Mouse (Mus musculus): ENCODE measurements around the gene Mxd4. TPM values are rescaled to one million over a fixed set of nuclear protein-coding genes. Genes with fewer than 3 reads are reported as not detected.

Mxd4 gene
- polyA plus RNA-seq, 1 experiment from 2014 or later: 28.7 TPM

DNA sequence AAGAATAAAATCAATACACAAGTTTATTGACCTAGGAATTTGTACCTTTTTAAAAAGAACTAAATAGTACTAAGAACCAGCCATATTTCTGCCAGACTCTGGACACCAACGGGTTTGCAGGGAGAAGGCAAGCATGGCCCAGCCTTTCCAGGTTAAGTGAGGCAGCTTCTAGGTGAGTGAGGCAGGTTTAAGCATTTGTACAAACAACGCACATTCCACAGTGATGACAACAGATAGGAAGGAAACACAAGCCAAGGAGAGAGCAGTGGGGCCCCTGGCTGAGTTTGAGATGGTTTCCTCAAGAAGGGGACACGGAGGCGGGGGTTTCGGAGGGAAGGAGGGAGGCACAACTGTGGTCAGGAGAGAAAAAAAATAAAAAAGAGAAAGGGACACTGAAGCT, 31.2 kb upstream of the Mxd4 start:
- Histone ChIP-seq H3K27ac (no peak overlapping the region), H3K36me3 (no peaks in the 10 kb centered on the region), H3K4me1 (no peaks in the 10 kb centered on the region; the same call in 1 of the 2 replicates), H3K27me3 (replicated peaks) (no peaks in the 10 kb centered on the region), H3K9me3 (no peaks in the 10 kb centered on the region), H3K4me2 (no peak overlapping the region), H3K4me3 (replicated peaks) (no peak overlapping the region), H3K9ac (no peak overlapping the region)
- 50% methylated on average over 5 of the region's 5 CpGs for WGBS
- ATAC-seq (ENCODE audit: insufficient read depth, low FRiP score, low read depth): no peak

DNA sequence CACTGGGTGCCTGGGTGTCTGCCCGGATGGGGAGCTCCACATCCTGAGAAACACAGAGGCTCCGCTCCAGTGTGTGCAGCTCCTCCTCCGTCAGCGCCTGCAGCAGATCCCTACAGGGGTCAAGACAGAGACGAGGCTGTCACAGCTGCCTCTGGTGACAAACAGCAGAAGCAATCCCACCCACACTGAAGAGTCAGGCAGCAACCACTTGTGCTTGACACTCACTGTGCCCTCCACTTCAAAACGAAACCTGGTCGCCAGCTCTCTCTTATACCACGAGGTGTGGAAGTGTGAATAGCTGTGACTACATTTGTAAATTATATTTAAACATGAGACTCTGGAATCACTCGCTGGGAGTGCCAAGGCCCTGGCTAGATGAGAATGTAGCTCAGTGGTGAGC, 30.2 kb upstream of the Mxd4 start:
- H3K9ac ChIP-seq: no peak overlapping the region
- 36% methylated on average over 9 of the region's 9 CpGs for WGBS
- no peaks in the 10 kb centered on the region for H3K9me3 ChIP-seq
- H3K27me3 ChIP-seq (replicated peaks): no peaks in the 10 kb centered on the region
- no peak overlapping the region for H3K27ac ChIP-seq
- no peak overlapping the region for H3K4me3 ChIP-seq (replicated peaks)
- no peaks in the 10 kb centered on the region for H3K36me3 ChIP-seq
- ATAC-seq (ENCODE audit: insufficient read depth, low FRiP score, low read depth): no peak
- H3K4me1 ChIP-seq: no peaks in the 10 kb centered on the region; the same call in 1 of the 2 replicates
- H3K4me2 ChIP-seq: no peak overlapping the region

DNA sequence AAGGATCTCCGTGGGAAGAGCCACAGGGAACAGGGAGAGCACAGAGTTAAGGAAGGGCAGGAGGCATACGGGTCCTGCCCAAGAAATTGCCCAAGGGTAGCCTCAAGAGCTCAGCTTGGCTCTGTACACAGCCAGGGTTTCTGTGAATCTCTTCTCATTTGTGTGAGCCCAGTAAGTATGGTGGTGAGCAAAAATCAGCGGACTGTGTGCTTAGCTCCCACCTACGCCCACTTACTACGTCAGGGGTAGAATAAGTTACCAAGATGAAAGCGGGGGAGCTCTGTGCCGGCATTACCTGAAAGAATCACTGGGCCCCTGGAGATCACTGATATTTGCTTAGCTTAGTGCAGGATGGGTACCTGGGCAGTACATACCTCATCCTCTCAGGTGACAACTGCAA, 28.5 kb upstream of the Mxd4 start:
- Histone ChIP-seq H3K4me2 (no peak overlapping the region), H3K27me3 (replicated peaks) (no peaks in the 10 kb centered on the region), H3K9me3 (no peaks in the 10 kb centered on the region), H3K4me1 (no peaks in the 10 kb centered on the region; the same call in 1 of the 2 replicates), H3K36me3 (no peaks in the 10 kb centered on the region), H3K9ac (no peak overlapping the region), H3K4me3 (replicated peaks) (no peak overlapping the region), H3K27ac (no peak overlapping the region)
- 81% methylated on average over 7 of the region's 7 CpGs for WGBS
- no peak for ATAC-seq (ENCODE audit: insufficient read depth, low FRiP score, low read depth)

DNA sequence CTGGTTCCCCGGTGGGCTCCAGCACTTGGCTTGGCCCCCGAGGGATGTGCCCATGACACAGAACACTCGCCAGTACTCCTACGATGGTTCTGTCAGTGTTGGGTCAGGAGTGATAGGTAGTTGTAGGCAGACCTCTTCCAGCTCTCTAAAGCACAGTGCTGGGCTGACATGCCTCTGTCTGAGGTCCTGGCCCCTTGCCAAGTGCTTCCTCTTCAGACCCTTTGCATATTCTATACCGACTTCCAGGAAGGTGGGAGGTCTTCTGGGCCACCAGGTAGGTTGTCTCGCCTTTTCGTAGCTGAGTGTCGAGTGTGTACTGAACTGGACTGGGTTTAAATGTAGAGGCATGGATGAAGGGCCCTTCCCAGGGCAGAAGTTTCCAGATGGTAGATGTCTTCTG, 26.1 kb upstream of the Mxd4 start:
- no peaks in the 10 kb centered on the region for H3K9me3 ChIP-seq
- no peaks in the 10 kb centered on the region for H3K27me3 ChIP-seq (replicated peaks)
- ATAC-seq (ENCODE audit: insufficient read depth, low FRiP score, low read depth): no peak
- H3K27ac ChIP-seq: no peak overlapping the region
- no peaks in the 10 kb centered on the region; the same call in 1 of the 2 replicates for H3K4me1 ChIP-seq
- H3K9ac ChIP-seq: no peak overlapping the region
- no peak overlapping the region for H3K4me3 ChIP-seq (replicated peaks)
- no peaks in the 10 kb centered on the region for H3K36me3 ChIP-seq
- no peak overlapping the region for H3K4me2 ChIP-seq
- 54% methylated on average over 8 of the region's 8 CpGs for WGBS

DNA sequence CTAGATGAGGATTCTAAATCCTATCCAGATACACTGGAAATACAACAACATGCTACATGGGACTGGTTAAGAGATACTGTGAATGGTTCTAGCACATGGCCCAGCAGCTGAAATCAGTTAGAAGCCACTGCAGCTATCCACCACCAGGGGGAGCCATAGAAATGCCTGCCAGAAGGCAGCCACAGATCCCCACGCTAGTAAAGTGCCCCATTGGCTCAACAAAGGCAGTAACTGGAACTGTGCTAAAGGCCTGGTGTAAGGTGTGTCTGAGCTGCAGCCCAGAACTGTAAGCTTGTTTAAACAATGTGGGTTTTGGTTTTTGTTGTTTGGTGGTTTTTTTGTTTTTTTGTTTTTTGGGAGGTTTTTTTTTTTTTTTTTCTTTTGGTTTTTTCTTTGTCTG, 22.8 kb upstream of the Mxd4 start:
- 0% methylated on average over 1 of the region's 1 CpGs for WGBS
- Histone ChIP-seq H3K9ac (no peak overlapping the region), H3K36me3 (no peaks in the 10 kb centered on the region), H3K27me3 (replicated peaks) (no peaks in the 10 kb centered on the region), H3K4me1 (no peaks in the 10 kb centered on the region), H3K27ac (no peak overlapping the region), H3K9me3 (no peaks in the 10 kb centered on the region), H3K4me3 (replicated peaks) (no peak overlapping the region), H3K4me2 (no peak overlapping the region)
- ATAC-seq (ENCODE audit: insufficient read depth, low FRiP score, low read depth): peak; percentile 85

DNA sequence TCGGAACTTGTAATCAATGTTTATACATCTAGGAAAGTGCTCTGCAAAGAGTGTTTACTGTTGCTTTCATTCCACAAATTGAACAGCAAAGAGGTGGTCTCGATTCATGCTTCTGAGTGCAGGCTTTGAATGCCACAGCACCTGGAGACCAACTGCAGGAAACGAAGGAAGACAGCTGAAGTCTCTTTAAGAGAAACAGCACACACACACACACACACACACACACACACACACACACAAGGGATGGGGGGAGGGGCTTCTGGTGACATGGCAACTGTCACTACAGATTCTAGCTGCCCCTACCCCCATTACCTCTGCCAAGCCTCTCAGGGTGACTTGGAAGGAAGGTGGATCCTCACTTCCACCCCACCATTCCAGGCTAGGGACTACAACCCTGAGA, 20.0 kb upstream of the Mxd4 start:
- Histone ChIP-seq H3K27ac (no peak overlapping the region), H3K27me3 (replicated peaks) (no peaks in the 10 kb centered on the region), H3K4me2 (no peak overlapping the region), H3K9ac (no peak overlapping the region), H3K9me3 (no peaks in the 10 kb centered on the region), H3K36me3 (no peaks in the 10 kb centered on the region), H3K4me3 (replicated peaks) (no peak overlapping the region), H3K4me1 (no peaks in the 10 kb centered on the region)
- WGBS: 30% methylated on average over 3 of the region's 3 CpGs
- ATAC-seq (ENCODE audit: insufficient read depth, low FRiP score, low read depth): no peak

DNA sequence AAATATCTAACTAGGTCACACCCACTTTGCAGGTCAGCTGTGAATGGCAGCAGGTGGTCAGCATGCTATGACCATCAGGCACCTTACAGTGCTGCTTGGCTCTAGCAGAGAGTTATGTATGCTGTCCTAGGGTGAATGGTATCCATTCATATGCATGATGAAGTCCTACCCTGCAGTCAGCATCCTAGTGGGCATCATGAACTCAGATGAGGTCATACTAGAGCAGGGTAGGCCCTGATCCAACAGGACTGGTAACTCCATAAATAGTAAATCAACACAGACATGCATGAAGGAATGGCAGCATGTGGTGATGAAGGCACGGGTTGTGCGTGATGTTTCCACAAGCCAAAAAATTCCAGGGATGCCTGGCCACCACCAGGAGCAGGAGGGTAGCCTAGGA, 18.3 kb upstream of the Mxd4 start:
- no peak overlapping the region for H3K9ac ChIP-seq
- no peaks in the 10 kb centered on the region for H3K4me1 ChIP-seq
- no peak for ATAC-seq (ENCODE audit: insufficient read depth, low FRiP score, low read depth)
- no peaks in the 10 kb centered on the region for H3K9me3 ChIP-seq
- H3K4me2 ChIP-seq: no peak overlapping the region
- no peaks in the 10 kb centered on the region for H3K27me3 ChIP-seq (replicated peaks)
- no peak overlapping the region for H3K4me3 ChIP-seq (replicated peaks)
- H3K36me3 ChIP-seq: no peaks in the 10 kb centered on the region
- WGBS: 54% methylated on average over 2 of the region's 2 CpGs
- H3K27ac ChIP-seq: no peak overlapping the region

DNA sequence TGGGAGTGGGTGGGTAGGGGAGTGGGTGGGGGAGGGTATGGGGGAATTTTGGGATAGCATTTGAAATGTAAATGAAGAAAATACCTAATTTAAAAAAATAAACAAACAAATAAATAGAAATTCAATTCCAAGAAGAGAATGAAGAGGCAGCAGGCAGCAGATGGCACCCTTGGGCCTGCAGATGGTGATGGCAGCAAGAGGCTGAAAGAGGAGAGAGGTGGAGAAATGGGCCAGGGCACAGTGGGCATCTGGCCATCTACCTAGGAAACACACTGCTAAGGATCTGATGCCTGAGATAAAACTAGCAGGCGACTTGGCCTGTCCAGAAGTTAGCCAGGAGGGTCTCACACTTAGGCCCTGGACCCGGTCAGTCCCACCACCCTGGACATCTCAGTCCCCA, 17.4 kb upstream of the Mxd4 start:
- 86% methylated on average over 2 of the region's 2 CpGs for WGBS
- H3K4me2 ChIP-seq: no peak overlapping the region
- H3K36me3 ChIP-seq: no peaks in the 10 kb centered on the region
- H3K9me3 ChIP-seq: no peaks in the 10 kb centered on the region
- no peaks in the 10 kb centered on the region for H3K4me1 ChIP-seq
- no peaks in the 10 kb centered on the region for H3K27me3 ChIP-seq (replicated peaks)
- ATAC-seq (ENCODE audit: insufficient read depth, low FRiP score, low read depth): no peak
- no peak overlapping the region for H3K9ac ChIP-seq
- H3K27ac ChIP-seq: no peak overlapping the region
- no peak overlapping the region for H3K4me3 ChIP-seq (replicated peaks)

DNA sequence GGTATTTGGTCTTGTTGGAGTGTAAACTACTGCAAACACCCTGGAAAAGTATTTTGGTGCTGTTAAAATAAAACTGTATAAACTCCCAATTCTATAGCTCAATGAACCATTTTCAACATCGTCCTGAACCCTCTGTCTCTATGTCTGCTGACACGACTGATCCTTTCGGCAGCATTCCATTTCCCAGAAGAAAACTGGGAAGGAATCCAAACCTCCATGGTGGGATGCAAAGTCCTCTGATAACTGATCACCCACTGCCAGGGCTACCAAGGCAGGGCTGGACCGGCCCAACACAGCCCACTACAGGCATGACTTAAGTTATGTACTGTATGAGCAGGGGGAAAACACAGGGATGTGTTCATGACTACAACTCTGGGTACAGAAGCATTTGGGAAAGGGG, 14.5 kb upstream of the Mxd4 start:
- H3K4me1 ChIP-seq: no peaks in the 10 kb centered on the region
- H3K36me3 ChIP-seq: no peaks in the 10 kb centered on the region
- H3K27ac ChIP-seq: no peak overlapping the region
- H3K27me3 ChIP-seq (replicated peaks): no peaks in the 10 kb centered on the region
- 67% methylated on average over 4 of the region's 4 CpGs for WGBS
- no peak overlapping the region for H3K4me3 ChIP-seq (replicated peaks)
- H3K4me2 ChIP-seq: no peak overlapping the region
- no peaks in the 10 kb centered on the region for H3K9me3 ChIP-seq
- ATAC-seq (ENCODE audit: insufficient read depth, low FRiP score, low read depth): no peak
- H3K9ac ChIP-seq: no peak overlapping the region

DNA sequence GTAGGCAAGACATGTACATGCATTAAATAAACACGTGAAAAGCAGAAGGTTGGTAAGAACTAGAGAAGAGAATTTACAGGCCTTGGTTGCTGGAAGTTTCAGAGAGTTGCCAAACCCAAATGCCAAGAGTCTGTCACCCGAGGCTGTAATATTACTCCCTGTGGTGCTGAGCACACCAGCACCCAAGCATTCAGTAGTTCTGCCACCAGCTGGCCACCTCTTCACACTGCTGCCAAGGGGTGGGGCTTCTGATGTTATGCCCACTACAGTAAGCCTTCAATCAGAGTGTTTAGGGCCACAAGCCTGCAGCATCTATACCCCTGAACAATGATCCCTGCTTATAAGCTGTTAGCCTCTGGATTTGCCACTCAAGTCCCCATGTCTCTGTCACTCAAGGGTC, 13.9 kb upstream of the Mxd4 start:
- Histone ChIP-seq H3K9me3 (no peaks in the 10 kb centered on the region), H3K36me3 (no peaks in the 10 kb centered on the region), H3K4me1 (no peaks in the 10 kb centered on the region), H3K27ac (no peak overlapping the region), H3K4me2 (no peak overlapping the region), H3K4me3 (replicated peaks) (no peak overlapping the region), H3K9ac (no peak overlapping the region), H3K27me3 (replicated peaks) (no peaks in the 10 kb centered on the region)
- WGBS: 70% methylated on average over 2 of the region's 2 CpGs
- no peak for ATAC-seq (ENCODE audit: insufficient read depth, low FRiP score, low read depth)

DNA sequence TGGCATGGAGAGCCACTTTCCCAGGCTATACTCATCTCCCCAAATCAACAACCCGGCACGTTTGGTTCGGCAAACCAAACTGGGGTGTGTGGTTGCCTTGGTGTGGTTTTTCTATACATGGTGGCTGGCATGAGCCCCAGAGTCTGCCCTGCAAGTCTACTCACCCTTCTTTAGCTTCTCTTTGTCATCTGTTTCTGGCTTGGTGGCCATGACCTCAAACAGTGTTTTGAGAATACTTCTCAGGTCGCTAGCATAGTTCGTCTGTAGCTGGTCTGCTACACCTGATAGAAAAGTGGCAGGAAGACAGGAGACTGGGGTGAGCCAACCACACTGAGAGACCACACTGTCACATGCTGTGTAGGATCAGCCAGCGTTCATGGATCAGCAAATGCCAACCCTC, 11.1 kb upstream of the Mxd4 start:
- H3K9ac ChIP-seq: no peak overlapping the region
- H3K36me3 ChIP-seq: no peaks in the 10 kb centered on the region
- no peak overlapping the region for H3K4me2 ChIP-seq
- ATAC-seq (ENCODE audit: insufficient read depth, low FRiP score, low read depth): no peak
- H3K27ac ChIP-seq: no peak overlapping the region
- H3K4me3 ChIP-seq (replicated peaks): no peak overlapping the region
- 87% methylated on average over 6 of the region's 6 CpGs for WGBS
- H3K27me3 ChIP-seq (replicated peaks): no peaks in the 10 kb centered on the region
- no peaks in the 10 kb centered on the region for H3K9me3 ChIP-seq
- H3K4me1 ChIP-seq: no peaks in the 10 kb centered on the region

DNA sequence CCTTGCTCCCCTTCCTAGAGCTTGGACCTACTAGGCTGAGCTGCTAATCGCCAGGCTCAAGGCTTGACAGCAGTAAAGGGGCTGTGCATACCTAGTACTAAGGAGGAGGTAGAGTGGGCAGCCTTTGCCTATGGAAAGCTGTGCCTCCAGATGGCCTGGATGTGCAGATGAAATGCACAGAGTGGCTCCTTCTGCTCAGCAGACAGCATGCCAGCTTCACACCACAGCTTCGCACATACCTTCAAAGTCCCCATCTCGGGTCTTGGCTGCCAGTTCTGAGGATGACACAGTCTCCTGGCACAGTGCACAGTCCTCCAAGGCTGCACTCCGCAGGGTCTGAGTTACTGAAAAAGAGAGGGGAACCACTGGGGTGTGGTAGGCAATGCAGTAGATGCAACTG, 9.7 kb upstream of the Mxd4 start:
- H3K27ac ChIP-seq: no peak overlapping the region
- no peaks in the 10 kb centered on the region for H3K27me3 ChIP-seq (replicated peaks)
- ATAC-seq (ENCODE audit: insufficient read depth, low FRiP score, low read depth): no peak
- no peaks in the 10 kb centered on the region for H3K9me3 ChIP-seq
- no peaks in the 10 kb centered on the region for H3K36me3 ChIP-seq
- no peaks in the 10 kb centered on the region for H3K4me1 ChIP-seq
- H3K4me3 ChIP-seq (replicated peaks): no peak overlapping the region
- H3K9ac ChIP-seq: no peak overlapping the region
- WGBS: 75% methylated on average over 4 of the region's 4 CpGs
- no peak overlapping the region for H3K4me2 ChIP-seq

DNA sequence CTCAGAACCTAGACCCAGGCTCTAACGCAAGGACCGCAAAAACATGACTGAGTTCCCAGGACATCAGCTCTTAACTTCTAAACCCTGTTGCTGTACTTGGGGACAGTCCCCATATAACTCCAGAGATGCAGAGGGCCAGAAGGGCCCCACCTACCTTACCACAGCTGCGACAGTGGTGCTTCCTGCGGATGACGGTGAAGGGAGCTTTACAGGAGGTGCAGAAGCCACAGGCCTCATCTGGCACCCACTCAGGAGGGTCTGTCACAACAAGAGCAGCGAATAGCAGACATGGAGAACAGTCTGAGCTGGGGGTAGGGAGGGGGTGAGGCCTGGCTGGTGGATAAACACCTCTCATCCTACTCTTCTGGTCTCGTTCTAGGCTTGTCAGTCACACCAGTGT, 8.9 kb upstream of the Mxd4 start:
- no peak overlapping the region for H3K4me3 ChIP-seq (replicated peaks)
- WGBS: 76% methylated on average over 7 of the region's 7 CpGs
- H3K4me1 ChIP-seq: no peaks in the 10 kb centered on the region
- no peaks in the 10 kb centered on the region for H3K9me3 ChIP-seq
- H3K4me2 ChIP-seq: no peak overlapping the region
- no peaks in the 10 kb centered on the region for H3K36me3 ChIP-seq
- no peak overlapping the region for H3K27ac ChIP-seq
- H3K27me3 ChIP-seq (replicated peaks): no peaks in the 10 kb centered on the region
- ATAC-seq (ENCODE audit: insufficient read depth, low FRiP score, low read depth): no peak
- H3K9ac ChIP-seq: no peak overlapping the region
